Mouse (Mus musculus) cerebellum, postnatal 4 days (tissue): ENCODE data around the gene Rbp3.
A peak's percentile ranks its signal among the peaks of the same experiment; 100 is the strongest.

Experiments
- DNase-seq, 2 experiments: peaks; one replicate each; pipeline ENCODE4 v3.0.0; 2022; ENCODE audit warnings: low spot score in 2 of 2, mixed read lengths in 1 of 2

Gene Rbp3

DNA sequence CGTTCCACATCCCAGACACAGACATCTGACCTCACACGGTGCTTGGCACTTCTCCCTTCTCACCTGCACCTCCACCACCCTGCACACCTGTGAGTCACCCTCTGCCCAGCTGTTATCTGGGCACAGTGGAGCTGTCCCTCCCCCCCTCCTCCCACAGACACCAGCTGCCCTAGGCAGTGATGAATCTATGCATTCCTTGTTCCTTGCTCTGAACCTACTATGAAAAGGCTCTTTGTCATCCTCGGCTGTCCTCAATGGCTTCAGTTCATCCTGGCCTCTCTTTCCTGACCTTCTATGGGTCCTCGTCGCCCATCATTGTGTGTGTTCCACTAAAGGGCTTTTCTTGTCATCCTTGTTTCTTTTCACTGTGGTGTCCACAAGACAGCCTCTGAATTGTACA, 20.9 kb downstream of the Rbp3 start:
- DNase-seq: no peak

DNA sequence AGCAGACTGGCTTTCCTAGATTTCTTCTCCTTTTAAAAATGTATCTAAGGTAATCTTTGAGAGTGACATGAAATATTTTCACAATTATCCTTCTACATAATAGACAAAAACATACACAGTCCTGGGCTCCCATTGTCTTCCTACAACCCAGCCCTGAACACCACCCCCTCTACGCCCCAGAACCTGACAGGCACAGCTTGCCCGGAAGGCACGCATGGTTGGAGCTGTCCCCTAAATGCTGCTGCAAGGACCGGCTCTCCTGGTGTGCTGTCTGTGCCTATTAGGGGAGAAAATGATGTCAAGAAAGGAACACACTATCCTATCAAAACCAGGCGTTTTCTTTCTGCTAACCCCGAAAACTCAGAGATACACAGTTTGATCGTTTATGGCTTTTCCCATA, 23.9 kb downstream of the Rbp3 start:
- DNase-seq: no peak

DNA sequence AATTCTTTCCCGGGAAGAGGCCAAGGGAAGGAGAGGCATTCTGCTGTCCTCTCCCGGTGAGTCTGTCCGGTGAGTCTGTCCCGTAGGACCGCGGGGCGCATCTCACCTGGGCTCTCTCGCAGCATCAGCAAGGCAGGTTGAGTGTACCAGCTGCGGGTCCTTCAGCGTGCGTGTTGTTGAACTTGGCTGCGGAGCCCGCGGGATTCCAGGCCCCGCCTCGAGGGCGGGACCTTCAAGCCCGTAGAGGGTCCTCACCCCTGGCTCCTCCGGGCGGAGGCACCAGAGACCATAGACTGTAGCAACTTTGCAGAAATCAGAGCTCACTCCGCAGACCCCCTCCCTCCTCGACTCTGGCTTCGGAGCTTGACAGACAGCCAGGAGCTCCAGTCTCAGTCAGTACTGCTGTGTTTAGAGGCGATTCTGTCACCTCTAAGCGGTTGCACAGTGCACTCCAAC, 24.8 kb downstream of the Rbp3 start, which contains the start of gene Zfp488:
Gene Zfp488, minus strand, starts transcription at position 161 of the 456 bp plus-strand sequence.
- DNase-seq: peak in 1 of 2 experiments; percentile 36

DNA sequence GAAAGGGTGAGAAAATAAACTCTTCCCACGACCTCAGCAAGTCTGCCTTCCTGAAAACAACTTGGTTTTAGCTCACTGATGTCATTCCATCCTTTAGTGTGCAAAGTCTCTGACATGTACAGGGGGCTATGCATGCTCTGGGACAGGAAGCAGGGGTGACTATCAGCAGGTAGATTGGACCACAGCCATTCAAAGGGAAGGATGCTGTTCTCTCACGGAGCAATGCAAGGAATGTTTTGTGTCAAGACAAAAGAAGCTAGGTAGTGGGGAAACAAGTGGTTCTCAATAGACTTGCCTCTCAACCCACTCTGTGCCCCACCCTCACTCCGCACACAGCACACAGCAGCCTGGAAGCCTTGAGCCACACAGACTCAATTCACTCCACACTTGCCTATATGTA, 35.4 kb downstream of the Rbp3 start:
- no peak for DNase-seq

DNA sequence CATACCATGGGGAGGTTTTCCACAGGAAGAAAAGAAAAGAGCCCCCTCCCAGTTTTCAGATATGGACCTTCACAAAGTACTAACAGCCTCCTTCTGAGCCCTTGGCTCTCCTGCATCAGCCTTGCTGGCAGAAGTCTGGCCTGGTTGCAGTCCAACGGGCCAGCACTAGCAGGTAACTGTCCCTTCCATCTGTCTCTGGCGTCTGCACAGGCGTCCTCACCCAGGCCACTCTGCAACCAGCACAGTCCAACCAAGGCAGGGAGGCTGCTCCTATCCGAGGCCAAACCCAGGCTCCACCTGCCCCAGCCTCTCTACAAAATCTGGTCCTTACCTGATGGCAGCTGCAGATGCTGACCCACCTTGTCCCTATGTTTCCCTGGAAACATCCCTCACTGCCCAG, 38.2 kb downstream of the Rbp3 start:
- DNase-seq: peak in 1 of 2 experiments; percentile 7

DNA sequence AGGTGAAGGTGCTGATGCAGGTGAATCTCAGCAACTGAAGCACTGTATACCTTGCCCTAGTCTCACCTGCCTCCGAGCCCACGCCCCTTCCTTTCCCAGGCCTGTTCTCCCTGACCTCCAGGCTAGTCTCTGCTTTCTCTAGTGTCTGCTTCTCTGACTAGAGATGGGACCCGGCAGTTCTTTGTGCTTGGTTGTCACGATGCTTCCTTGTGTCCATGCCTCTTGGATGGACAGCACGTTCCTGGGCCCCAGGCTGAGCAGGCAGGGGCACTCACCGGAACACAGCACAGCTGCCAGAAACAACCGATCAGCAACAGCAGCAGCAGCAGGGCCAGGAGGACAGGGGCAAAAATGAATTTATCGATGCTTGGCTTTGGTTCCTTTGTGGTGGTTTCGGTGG, 39.2 kb downstream of the Rbp3 start:
- DNase-seq: peak in 1 of 2 experiments; percentile 11

DNA sequence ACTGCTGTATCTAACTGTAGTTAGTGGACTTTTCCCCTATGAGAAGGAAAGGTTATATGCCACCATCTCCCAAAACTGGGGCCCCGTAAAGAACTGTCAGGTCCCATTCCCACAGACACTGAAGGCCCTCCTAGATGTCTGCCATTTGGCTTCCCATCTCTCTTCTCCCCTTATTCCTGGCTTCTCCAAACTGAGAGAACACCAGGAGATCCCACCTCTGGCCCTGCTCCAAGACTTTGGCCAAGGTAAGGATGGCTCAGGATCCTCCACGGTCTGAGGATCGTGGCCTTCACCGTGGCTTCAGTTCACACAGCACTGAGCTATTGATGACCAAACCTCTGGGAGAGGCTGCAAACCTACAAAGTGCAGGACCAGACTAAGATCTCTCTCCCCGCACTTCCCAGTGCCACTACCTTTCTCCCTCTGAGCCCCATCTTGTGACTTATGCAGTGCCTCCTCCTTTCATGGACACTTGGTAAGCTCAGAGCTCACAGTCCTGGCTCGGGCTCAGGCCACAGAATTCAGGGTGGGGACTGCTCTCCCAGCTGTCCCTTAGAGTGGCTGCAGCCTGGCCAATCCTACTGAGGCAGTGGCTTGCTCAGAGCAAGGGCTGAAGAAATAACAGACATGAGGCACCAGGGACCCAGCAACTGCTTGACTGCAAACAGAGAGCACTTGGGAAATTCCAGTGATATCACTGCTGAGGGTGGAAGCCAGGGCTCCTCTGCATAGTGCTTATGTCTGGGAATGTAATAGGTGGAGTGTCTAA, 39.9 kb downstream of the Rbp3 start:
- DNase-seq: peak in 1 of 2 experiments; percentile 16

DNA sequence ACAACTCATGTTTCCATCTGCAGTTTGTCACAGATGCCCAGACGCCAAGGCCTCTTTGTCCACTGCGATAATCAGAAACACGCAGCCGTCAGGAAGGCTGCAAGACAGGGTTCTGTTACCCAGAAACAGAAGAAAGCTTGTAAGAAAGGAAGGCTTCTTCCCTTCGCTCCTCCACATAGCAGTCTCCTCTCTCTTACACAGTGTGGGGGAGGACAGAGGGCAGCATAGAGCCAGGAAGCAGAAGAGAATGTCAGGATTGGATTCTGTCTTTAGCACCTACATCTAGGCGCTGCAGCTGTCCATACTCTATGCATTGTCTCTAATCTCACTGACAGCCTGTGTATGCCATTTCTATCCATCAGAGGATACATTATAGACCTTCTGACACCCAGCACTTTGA, 43.6 kb downstream of the Rbp3 start:
- DNase-seq: peak in 1 of 2 experiments; percentile 10

DNA sequence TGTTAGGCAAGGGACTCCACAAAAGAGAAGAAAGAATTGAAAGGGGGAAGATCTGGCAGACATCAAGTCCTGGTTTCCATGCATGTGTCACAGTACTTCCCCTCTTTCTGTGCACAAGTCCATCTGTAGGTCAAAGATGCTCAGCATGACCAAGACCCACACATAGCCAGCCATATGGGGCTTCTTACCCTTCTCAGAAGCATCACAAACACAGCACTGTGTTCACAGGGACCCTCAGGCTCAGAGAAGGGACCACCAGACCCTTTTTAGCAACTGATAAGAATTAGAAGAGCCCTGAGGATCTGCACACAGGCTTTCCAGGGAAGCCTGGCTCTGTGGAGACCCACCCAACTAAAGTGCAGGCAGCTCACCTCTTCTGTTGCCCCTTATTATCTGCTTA, 46.3 kb downstream of the Rbp3 start:
- DNase-seq: no peak

DNA sequence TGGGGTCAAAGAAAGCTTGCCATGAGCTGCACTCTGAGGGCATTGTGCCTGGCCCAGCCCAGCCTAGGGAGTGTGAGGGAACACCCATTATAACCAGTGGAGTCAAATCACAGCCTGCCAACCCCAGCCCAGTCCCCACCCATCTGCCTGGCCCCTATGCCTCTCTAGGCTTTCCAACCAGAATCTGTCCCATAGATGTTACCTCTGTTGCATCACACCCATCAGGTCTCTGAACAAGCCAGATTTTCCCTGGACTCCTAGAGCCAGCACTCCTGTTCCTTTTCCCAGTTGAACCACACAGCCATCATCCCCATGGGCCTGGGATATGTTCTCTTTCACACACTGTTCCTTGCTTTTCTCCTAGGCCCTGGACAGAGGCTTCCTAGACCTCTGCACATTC, 47.6 kb downstream of the Rbp3 start:
- DNase-seq: peak in 1 of 2 experiments; percentile 6

DNA sequence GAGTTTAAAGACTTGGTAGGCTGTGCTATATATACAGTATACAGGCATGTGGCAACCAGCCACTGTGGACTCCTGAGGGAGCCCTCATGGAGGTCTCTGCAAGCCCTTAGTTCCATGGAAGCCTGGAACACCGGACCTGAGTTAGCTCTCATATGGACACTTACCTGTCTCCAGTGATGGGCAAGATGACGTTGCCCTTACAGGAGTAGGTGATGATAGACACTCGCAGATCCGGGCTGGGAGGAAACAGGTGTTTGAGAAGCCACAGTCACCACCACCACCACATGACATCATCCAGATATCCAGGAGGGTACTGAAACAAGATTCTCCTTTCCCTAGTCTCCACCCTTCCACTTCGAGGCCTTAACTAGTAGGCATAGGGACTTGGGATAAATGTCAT, 48.6 kb downstream of the Rbp3 start:
- DNase-seq: peak in 1 of 2 experiments; percentile 10
